Mouse (Mus musculus): Measurements from ENCODE around the gene Snapc2.
"Not testable (repeated sequence)": the region's sequence is repeated elsewhere in the genome, so short reads cannot be mapped to it uniquely, and the experiment has no call there.

Snapc2 gene

DNA sequence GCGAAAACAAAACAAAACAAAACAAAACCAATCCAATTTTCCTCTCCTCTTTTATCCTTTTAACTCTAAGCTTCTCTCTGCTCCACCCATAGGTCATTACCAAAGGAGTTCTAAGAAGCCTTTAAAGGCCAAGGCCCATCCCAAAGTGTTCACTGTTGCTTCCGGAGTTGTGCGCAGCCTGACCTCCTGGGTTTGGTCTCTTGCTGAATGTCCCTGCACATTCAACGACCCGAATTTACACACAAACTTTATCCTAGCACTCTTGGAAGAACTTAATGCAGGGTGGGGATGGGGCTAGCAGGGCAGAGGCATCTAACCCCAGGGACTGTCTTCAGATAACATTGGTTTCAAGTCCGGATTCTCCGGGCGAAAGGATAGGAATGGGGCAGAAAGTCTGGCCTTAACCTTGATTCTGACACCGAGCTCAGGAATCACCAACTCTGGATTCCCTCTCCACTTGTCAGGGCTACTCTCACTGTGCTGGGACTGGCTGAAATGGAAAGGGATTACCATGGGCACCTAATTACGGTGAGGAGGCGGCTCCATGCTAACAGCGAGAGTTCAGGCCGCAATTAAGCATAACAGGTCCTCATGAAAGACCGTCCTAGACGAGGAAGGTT is 15.0 kb upstream of the Snapc2 start:
- no peak for DNase-seq (ENCODE audit: low spot score)

DNA sequence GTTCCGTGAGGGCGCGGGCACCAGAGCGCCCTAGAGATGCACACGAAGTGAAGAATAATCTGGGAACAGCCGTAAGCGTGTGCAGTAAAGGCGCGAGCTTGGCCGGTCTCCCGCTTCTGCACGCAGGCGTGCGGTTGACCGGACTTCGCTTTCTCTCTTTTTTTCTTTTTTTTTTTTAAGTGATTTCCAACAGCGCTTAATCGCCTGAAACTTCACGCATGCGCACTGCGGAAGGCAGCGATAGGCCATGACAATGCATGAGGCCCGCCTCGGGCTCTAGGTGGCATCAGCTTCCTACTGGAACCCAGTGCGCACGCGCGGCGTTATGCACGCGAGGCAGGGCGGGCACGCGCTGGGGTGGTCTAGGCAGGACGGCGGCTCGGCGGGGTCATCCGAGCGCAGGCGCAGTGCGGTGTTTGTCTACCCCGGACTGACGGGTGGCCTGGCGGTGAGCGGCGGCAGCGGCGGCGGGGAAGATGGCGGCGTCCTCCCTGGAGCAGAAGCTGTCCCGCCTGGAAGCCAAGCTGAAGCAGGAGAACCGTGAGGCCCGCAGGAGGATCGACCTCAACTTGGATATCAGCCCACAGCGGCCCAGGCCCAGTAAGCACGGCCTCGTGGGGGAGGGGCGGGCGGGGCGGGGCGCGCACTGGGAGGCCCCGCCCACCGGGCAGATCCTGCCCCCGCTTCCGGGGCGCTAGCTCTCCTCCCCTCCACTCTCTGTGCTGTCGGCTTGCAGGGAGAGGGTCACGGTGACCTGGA is 14.3 kb upstream of the Snapc2 start, which contains the start of the genes Map2k7 and Gm49320:
Gene Map2k7 (plus strand): TSS at position 307 of the 759 bp plus-strand sequence.
Gene Gm49320 (plus strand): TSS at position 432 of the 759 bp plus-strand sequence.
- DNase-seq (ENCODE audit: low spot score): peak; percentile 99

DNA sequence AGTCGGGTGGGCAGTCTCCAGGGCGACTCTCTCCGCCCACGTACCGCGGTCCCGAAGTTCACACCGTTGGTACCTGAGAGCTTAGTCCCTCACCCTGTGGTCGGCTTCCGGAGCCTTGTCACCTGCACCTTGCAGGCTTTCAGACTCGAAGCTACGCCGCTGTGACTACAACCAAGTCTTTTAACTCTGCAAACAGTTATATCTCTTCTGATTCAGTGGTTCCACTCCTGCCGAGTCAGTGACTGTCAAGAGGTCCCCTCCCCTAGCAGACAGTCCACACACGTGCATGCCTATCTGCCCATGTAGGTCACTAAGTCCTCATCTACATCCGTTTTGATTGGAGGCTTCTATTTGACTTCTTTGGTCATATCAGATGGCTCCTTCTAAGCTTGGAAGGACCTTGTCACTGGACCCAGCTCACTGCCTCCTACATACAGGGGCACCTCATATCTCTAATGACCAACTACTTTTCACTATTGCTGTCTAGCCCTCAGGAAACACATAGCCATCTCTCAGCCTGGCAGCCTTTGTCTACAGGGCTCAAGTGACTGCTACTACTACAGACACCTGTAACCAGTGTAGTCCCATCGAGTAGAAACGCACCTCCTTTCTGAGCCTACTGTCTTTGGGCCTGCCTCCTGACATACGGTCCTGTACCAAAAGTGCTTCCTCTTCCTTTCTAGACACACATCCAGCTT is 13.5 kb upstream of the Snapc2 start:
- DNase-seq (ENCODE audit: low spot score): no peak

DNA sequence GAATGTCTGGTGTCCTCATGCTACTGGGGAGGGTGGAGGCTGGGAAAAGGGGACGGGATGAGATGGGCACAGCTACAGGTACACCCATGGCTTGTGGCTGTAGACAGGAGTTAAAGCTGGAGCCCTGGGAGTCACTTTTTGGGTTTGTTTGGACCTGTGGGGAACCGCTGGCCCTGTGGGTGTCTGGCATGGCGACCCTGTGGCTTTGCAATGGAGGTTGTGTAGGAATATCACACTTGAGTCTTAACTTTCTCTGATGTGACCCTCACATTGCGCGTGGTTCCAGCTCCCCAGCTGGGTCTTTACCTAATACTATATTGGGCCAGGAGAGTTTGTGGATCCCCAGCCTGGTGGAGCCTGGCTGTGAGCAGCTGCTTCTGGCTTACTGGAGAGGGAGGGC is 7.8 kb upstream of the Snapc2 start:
- no peak for DNase-seq (ENCODE audit: low spot score)

DNA sequence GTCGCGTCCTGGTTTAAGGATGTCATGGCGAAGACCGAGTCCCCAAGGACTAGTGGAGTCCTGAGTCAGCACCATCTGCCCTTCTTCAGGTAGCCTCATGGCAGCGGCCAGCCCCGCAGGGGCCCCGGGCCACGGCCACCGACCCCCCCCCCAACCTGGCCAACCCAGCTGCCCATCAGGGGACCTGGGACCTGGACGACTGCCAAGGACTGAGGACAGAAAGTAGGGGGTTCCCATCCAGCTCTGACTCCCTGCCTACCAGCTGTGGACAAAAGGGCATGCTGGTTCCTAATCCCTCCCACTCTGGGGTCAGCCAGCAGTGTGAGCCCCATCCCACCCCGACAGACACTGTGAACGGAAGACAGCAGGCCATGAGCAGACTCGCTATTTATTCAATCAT is 7.1 kb upstream of the Snapc2 start:
- DNase-seq (ENCODE audit: low spot score): no peak

DNA sequence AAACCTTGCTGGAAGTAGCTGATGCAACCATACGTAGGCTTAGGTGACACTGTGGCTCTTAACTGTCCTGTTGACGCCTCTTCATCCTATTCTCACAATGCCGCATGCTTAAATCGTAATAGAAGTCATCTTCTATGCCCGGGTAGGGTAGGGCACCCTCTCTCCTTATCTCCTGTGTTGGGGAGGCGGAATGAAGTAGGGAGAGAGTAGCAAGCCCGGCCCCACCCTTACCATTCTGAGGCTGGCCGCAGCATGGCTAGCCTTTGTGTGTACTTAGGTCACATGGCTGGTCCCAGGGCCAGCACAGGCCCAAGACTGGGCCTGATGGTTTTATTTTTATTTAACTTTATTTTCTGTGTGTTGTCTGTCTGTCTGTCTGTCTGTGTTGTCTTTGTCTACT is 5.6 kb upstream of the Snapc2 start:
- DNase-seq (ENCODE audit: low spot score): no peak

DNA sequence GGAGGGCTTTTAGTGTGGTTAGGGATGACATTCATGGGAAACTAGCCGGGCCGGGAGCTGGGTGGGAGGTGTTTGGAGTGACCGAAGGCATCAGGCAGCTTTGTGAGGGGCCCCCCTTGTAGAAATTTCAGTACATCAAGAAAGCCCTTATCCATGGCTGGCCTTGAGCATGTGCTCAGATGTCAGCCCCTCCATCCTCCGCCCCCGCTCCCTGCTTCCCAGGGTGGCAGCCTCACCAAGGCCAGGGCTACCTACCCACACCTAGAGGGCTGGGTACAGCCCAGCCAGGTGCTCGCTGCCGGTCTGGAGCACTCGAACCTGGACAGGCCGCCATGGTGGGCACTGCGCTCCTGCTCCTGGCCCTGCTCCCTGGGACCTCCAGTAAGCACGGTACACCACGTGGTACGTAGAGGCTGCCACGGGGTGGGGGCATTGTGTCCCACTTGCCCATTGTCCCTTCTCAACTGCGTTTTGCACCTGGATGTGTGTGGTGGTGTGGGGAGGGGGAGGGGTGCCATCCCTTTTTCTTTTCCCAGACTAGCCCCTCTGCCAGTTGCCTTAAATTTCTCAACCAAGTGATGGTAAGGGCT is 4.8 kb upstream of the Snapc2 start, which contains the start of gene Tgfbr3l:
Gene Tgfbr3l (plus strand): TSS at position 264 of the 590 bp plus-strand sequence.
- no peak for DNase-seq (ENCODE audit: low spot score)

DNA sequence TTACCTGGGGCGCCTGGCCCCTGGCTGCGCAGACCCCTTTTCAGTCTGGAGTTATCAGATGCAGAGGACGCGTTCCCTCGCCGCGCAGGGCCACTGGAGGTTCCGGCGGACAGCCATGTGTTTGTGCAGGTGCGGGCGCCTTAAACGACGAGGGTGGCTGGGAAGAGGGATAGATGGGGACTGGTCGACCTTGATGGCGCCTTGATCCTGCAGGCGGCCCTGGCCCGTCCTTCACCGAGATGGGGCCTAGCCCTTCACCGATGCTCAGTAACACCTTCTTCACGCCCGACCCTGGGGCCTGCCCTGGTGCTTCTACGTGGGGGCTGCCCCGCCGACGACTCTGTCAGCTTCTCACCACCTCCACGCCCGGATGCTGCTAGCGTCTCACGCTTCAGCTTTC is 3.7 kb upstream of the Snapc2 start:
- DNase-seq (ENCODE audit: low spot score): no peak

DNA sequence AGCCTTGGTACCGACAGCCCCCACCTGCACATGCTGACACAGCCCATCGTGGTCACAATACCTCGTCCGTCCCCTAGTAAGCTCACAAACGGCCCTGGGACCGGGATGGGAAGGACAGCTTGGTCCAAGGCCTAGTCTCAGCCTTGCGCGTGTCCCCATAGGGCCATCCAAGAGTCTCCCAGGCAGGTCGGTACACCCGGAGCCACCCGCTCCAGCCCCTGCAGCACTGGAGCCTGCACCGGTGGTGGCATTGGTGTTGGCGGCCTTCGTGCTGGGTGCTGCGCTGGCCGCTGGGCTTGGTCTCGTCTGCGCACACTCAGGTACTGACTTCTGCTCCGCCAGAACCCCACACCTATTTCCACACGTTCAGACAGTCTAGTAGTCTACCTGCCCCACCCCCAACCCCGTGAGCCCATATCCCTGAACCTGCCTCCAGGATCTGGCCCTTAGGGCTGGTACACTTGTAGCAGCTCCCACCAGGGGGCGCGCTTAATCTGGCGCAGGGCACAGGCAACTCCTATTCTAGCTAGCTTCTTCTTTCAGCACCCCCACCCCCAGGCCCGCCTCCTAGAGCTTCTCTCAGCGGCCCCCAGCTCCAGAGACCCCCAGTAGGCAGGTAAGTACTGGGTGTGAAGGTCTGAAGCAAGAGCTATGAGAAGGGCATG is 2.4 kb upstream of the Snapc2 start:
- DNase-seq (ENCODE audit: low spot score): peak; percentile 69

DNA sequence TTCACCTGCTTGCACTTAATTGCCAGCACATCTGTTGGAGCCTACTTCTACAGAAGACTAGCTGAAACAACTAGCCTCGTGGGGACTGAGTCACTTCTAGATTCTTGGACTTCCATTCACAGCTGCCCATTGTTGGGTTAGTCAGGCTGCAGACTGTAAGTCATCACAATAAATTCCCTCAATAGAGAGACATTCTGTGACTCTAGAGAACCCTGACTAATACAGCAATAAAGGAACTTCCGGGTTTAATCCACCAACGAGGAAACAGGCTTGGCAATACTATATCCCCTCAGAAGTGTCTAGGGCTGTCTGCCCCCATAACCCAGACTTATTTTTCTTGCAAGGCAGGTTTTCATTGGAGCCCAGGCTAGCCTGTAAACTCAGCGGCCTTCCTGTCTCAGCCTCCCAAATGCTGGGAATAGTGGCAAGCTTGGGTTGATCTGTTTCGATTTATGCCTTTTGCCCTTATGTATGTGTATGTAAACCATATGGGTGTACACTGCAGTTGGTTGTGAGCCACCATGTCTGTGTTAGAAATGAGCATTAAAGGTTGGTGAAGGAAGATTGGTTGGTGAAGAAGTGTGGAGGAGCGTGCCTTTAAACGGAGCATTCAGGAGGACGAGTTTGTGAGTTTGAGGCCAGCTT is 642 bp upstream of the Snapc2 start:
- no peak for DNase-seq (ENCODE audit: low spot score)

DNA sequence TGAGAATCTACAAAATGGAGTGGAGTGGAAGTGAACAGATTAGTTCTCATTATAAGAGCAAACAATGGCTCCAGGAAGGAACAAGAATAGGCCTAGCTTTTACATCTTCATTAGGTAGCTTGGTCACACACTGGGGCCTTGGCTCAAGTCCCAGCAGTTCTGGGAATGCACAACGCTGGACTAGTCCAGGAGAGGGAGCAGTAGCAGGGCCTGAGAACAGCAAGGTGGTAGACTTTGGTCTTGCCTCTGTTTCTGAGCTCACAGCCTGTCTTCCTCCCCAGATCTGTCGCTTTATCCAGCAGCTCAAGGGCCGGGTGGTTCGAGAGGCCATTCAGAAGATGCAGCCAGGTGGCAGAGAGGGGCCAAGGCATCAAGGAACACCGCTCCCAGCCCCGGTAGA is 1.1 kb downstream of the Snapc2 start:
- DNase-seq (ENCODE audit: low spot score): peak; percentile 66

DNA sequence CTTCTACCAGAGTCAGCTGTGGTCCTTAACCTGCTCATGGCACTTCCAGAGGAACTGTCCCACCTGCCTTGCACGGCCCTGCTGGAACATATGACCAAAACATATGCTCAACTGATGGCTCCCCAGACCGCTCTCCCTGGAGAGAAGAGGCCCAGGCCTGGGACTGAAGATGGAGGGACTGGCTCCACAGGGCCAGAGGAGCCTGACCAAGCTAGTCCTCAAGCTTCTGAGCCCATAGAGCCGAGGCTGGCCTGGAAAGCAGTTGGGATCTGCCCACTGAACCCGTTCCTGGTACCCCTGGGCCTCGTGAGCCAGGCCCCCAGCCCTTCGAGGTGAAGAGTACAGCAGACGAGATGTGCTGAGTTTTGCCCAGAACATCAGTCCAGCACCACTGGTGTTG is 2.6 kb downstream of the Snapc2 start:
- DNase-seq (ENCODE audit: low spot score): not testable (repeated sequence)

DNA sequence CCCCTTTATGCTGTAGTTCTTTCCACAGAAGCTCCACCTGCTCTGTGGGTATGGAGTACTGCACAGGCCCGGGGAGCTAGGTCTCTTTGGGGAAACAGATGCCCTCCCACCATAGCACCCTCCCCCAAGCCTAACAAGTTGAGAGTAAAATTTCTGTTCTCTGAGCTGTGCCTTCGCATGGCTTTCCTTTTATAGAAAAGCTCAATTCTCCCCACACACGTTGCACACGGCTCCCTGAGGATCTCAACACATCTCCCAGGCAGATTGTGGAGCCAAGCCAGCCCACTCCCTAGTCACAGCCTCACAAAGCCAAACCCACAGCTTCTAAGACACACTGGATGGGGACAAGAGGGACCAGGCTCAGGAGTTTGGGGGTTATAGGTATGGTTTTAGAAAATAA is 4.0 kb downstream of the Snapc2 start:
- DNase-seq (ENCODE audit: low spot score): no peak

DNA sequence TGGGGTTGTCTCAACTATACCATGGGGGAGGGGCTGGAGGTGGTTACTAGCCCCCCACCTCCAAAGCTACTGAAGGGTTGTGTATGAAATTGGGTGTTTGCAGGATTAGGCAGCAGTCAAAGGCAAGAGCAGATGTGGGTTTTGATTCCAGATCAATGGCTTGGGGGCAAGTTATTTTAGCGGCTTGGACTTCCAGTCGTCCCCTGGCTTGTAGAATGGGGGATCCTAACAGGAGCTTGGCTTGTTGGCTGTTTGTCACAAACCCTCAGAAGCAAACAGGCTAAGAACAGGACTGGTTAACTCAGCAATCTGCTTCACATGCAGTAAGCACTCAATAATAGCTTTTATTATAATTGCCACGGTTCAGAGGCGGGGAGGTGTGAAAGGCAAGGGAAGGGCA is 4.5 kb downstream of the Snapc2 start:
- no peak for DNase-seq (ENCODE audit: low spot score)

DNA sequence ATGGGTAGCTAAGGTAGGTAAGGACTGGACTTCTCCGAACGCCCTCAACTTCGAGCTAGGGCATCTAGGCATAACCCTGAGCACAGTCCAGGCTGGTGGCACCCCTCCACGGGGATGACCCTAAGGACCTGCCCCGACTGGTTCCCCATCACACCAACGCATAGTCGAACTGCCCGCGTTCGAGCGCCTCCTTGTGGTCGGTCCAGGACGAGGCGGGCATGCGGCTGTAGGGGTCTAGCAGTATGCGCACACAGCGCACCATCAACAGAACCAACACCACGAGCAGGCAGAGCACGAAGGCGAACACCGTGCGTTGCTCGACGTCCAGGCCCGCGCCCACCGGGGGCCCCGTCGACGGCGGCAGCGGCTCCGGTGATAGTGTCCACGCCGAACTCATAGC is 5.4 kb downstream of the Snapc2 start:
- DNase-seq (ENCODE audit: low spot score): no peak

DNA sequence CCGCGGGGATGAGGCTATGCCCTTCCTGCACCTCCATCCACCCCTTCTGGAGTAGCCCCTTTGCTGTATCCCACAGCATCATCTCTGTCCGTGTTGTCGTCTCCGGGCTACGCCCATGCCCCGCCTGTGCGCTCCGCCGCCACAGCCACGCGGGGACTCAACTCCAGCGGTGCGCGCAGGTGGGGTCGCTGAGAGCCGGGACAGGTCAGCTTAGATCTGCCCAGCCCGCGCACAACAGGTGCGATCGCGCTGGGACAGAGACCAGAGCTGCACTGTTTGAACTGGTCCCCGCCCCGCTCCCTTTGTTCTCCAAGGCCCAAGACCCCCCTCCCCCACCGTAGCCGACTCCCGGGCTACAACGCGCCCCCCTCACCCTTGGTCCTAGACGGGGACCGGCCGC is 5.8 kb downstream of the Snapc2 start:
- no peak for DNase-seq (ENCODE audit: low spot score)

DNA sequence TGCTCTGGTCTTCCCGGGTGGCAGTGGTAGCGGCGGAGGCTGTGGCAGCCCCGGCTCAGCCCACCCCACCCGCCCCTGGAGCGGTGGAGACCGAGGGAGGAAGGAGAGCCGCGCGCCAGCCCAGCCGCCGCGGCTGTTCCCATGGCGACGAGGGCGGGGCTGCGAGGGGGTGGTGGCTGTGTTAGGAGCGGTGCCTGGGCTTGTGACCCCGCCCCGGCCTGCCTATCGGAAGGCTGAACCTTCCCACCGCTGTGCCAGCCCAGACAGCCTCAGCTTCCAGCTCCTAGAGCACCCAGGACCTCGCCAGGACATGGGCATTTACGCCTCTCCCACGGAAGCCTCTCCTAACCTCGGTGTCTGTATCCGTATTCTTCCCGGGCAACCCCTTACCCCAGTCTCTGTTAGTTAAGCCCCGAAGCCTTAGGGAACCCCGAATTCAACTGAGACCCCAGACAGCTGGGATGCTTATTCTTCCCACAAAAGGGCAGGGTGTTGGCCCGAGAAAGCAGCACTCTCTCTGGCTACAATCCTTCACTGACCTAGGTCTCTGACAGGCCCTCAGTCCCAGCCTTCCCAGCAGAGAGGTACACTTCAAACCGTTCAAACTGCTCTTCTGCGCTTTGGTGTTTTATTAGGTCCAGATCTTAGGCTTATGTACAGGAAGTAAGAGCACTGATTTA is 6.4 kb downstream of the Snapc2 start, which contains the start of gene Ctxn1:
Gene Ctxn1 (minus strand): TSS at position 150 of the 680 bp plus-strand sequence.
- no peak for DNase-seq (ENCODE audit: low spot score)

DNA sequence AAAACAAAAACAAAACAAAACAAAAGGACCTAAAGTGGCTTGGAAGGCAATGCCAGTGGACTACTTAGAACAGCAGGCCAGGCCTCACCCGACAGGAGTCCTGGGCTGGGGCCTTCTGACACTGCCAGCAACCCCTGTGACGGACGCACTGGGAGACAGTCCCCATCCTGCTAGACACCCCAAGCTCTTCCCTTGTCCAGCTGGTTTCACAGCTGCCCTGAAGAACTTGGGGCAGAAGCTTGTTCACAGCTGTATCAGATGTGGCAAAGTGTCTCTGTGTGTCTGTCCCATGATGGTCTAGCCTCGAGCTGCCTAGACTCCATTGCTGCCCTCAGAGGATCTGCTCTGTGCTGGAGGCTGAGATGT is 6.9 kb downstream of the Snapc2 start:
- no peak for DNase-seq (ENCODE audit: low spot score)

DNA sequence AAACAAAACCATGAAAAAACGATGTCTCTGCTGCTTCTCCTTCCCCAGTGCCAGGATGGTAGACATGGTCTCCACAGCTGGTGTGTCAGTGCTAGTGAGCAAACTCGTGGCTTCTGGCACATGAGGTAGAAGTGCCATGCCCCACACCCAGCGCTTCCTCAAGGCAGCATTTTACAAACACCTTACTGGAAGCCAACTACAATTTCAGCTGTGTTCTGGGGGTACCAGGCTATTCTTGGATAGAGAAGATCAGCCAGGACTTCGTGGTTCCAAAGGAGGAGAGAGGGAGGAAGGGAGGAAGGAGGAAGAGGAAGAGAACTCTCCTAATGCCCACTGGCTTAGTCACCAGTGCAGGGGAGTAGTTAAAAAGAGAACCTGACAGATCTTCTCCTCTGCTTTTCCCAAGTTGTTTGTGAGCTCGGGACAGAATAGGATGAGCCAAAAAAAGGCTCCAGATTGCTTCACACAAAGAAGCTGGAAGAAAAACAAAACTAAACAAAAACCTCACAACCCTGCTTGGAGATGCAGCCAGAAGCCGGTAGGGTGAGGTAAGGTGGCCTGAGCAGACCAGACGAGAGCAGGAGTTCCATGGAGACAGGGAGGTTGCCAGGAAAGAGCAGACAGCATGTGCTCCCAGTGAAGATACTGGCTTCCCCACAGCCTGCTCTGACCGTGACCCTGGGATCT is 10.4 kb downstream of the Snapc2 start:
- no peak for DNase-seq (ENCODE audit: low spot score)

DNA sequence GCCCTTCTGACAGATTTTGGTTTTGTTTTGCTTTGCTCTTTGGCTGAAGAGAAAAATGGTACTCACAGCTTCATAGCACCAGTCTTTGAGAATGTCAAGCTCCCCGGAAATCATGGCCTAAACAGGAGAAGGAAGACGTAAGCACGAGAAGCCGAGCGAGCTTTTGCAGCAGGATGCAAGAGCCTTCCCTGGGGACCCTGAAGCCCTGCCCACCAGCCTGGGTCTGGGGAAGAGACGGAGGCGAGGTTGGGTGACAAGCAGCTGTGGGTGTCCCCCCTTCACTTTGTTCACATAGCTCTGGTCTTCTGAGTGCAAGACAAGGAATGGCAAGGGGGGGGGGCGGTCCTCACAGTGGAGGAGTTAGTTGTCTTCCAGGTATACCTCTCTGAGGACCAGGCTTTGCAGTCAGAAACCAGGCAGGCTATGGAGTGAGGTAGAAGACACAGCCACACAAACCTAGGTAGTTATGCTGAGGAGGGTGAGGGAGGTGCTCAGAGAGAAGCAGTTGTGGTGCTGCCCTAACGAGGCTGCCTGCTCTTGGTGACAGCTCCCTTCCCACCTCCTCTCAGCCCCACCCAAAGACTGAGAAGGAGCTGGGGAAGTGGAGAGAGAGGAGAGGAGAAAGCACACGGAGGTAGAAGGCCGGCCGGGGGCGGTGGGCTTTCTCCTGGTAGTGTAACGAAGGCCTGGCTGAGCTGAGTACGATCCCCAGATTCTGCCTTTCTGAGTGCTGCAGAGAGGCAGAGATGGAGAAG is 12.5 kb downstream of the Snapc2 start:
- DNase-seq (ENCODE audit: low spot score): no peak
